Mouse (Mus musculus): ENCODE measurements around the gene Unc45b. TPM values are rescaled to one million over a fixed set of nuclear protein-coding genes. Genes with fewer than 3 reads are reported as not detected.
"Not testable (repeated sequence)": the region's sequence is repeated elsewhere in the genome, so short reads cannot be mapped to it uniquely, and the experiment has no call there.

Unc45b gene
- polyA plus RNA-seq, 1 experiment: 7.1 TPM

DNA sequence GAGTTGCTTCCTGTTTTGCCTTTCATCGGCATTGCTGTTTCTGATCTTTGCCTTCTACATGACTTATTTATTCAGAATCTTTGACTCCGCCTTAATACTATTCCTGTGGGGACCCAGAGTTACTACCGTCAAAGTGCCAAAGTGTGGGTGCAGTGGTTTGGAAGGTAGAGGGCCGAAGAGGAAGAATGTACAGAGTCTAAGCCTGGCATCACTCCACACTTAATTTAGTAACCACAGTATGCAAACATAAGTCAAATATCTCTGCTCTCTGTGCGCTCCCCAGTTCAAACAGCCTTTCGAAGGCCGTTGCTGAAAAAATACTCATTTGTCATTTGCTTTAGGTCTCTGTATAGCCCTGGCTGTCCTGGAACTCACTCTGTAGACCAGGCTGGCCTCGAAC is 51.9 kb downstream of the Unc45b start:
- H3K27me3 ChIP-seq (ENCODE audit: control insufficient read depth, insufficient read depth, low read length): no peaks in the 10 kb centered on the region
- H3K4me1 ChIP-seq (replicated peaks; ENCODE audit: control insufficient read depth, insufficient read depth, low read length): peaks cover 14% of the 10 kb centered on the region
- 40% methylated on average over 8 of the region's 8 CpGs for WGBS
- no peak for DNase-seq
- TF ChIP-seq CTCF (IDR thresholded peaks at IDR 0.05; ENCODE audit: borderline replicate concordance, control insufficient read depth, extremely low read depth, insufficient read depth, low read length, poor library complexity) (no peak), POLR2A (IDR thresholded peaks at IDR 0.05; ENCODE audit: control insufficient read depth, extremely low read depth, insufficient read depth, low read length, poor library complexity) (no peak)
- no peak overlapping the region for H3K4me3 ChIP-seq (ENCODE audit: control insufficient read depth, insufficient read depth, low read length)
- H3K27ac ChIP-seq (ENCODE audit: control insufficient read depth, insufficient read depth, low read length): peak overlapping the region; percentile 39; the same call in 1 of the 2 replicates
- H3K36me3 ChIP-seq (ENCODE audit: control insufficient read depth, insufficient read depth, low read length): no peaks in the 10 kb centered on the region

DNA sequence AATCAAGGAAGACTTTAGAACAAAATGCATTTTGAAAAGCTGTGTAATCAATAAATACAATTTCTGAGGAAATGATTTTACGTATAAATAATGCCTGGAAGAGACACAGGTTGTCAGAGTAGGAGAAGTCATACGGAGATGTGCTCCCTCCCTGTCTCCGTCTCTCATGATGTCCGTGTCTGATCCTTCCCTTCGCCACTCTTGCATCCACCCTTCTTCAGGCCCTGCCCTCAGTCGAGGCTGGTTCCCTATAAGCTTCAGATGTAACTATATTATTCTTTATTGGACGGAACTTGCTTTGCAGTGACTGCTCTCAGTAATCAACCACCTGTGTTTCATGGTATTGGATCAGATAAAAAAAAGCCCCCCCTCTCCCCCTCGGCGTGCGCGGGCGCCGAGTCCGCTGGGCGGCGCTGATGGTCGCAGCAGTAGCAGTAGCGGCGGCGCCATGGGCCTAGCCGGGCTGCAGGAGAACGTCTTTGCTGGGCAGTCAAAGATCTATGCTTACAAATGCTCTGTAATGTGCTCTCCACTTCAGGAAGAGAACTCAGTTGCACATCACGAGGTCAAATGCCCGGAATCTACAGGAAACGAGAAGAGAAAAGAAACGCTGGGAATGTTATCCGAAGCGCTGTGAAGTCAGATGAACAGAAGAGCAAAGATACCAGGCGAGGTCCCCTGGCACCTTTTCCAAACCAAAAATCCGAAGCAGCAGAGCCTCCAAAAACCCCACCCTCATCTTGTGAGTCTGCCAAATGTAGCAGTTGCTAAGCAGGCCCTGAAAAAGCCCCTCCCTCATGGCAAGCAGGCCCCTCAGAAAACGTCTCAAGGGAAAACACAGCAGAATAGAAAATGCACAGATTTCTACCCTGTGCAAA is 60.6 kb downstream of the Unc45b start:
- H3K27ac ChIP-seq (ENCODE audit: control insufficient read depth, insufficient read depth, low read length): no peak overlapping the region; the same call in 1 of the 2 replicates
- DNase-seq: no peak

GRCm38 (mm10) chr11:82971590-82971974 is 61.2 kb downstream of the Unc45b start:
- H3K27ac ChIP-seq (ENCODE audit: control insufficient read depth, insufficient read depth, low read length): no peak overlapping the region

More for the DNA sequence above, 60.6 kb downstream of the Unc45b start:
- no peaks in the 10 kb centered on the region for H3K27me3 ChIP-seq (ENCODE audit: control insufficient read depth, insufficient read depth, low read length)
- H3K4me3 ChIP-seq (ENCODE audit: control insufficient read depth, insufficient read depth, low read length): no peak overlapping the region
- WGBS: 41% methylated on average over 31 of the region's 31 CpGs
- no peaks in the 10 kb centered on the region for H3K36me3 ChIP-seq (ENCODE audit: control insufficient read depth, insufficient read depth, low read length)
- TF ChIP-seq CTCF (IDR thresholded peaks at IDR 0.05; ENCODE audit: borderline replicate concordance, control insufficient read depth, extremely low read depth, insufficient read depth, low read length, poor library complexity) (peak; percentile 68), POLR2A (IDR thresholded peaks at IDR 0.05; ENCODE audit: control insufficient read depth, extremely low read depth, insufficient read depth, low read length, poor library complexity) (no peak)
- H3K4me1 ChIP-seq (replicated peaks; ENCODE audit: control insufficient read depth, insufficient read depth, low read length): peaks cover 33% of the 10 kb centered on the region

DNA sequence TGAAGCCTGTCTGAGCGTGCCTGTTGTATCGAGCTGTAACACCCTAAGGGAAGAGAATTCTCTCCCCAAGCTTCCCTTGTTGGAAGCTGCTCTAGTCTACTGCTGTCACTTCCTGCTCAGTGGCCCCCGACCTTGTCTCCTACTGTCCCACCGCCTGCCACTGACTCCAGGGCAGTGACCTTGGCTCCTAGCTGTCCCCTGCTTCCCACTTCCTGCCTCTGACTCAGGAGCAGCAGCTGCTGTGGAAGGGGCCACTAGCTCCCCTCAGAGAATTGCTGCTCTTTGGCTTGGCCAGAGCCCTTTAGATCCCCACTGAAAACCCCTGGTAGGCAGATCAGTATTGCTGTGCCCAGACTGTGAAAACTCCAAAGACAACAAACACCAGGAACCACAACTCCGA is 63.6 kb downstream of the Unc45b start:
- WGBS: 19% methylated on average over 5 of the region's 5 CpGs
- Histone ChIP-seq H3K27ac (ENCODE audit: control insufficient read depth, insufficient read depth, low read length) (peak overlapping the region; percentile 76; the same call in 1 of the 2 replicates), H3K4me3 (ENCODE audit: control insufficient read depth, insufficient read depth, low read length) (no peak overlapping the region), H3K27me3 (ENCODE audit: control insufficient read depth, insufficient read depth, low read length) (no peaks in the 10 kb centered on the region), H3K4me1 (replicated peaks; ENCODE audit: control insufficient read depth, insufficient read depth, low read length) (peaks cover 34% of the 10 kb centered on the region), H3K36me3 (ENCODE audit: control insufficient read depth, insufficient read depth, low read length) (no peaks in the 10 kb centered on the region)
- TF ChIP-seq CTCF (IDR thresholded peaks at IDR 0.05; ENCODE audit: borderline replicate concordance, control insufficient read depth, extremely low read depth, insufficient read depth, low read length, poor library complexity): no peak
- no peak for TF ChIP-seq POLR2A (IDR thresholded peaks at IDR 0.05; ENCODE audit: control insufficient read depth, extremely low read depth, insufficient read depth, low read length, poor library complexity)
- no peak for DNase-seq

More at GRCm38 (mm10) chr11:82971590-82971974, 61.2 kb downstream of the Unc45b start:
- H3K4me3 ChIP-seq (ENCODE audit: control insufficient read depth, insufficient read depth, low read length): no peak overlapping the region
- H3K27me3 ChIP-seq (ENCODE audit: control insufficient read depth, insufficient read depth, low read length): no peaks in the 10 kb centered on the region
- no peak for TF ChIP-seq CTCF (IDR thresholded peaks at IDR 0.05; ENCODE audit: borderline replicate concordance, control insufficient read depth, extremely low read depth, insufficient read depth, low read length, poor library complexity)
- no peak for TF ChIP-seq POLR2A (IDR thresholded peaks at IDR 0.05; ENCODE audit: control insufficient read depth, extremely low read depth, insufficient read depth, low read length, poor library complexity)
- H3K4me1 ChIP-seq (replicated peaks; ENCODE audit: control insufficient read depth, insufficient read depth, low read length): peaks cover 33% of the 10 kb centered on the region
- DNase-seq: no peak
- WGBS: 92% methylated on average over 11 of the region's 11 CpGs
- H3K36me3 ChIP-seq (ENCODE audit: control insufficient read depth, insufficient read depth, low read length): no peaks in the 10 kb centered on the region

GRCm38 (mm10) chr11:82982409-82982808 is 72.1 kb downstream of the Unc45b start:
- H3K27ac ChIP-seq (ENCODE audit: control insufficient read depth, insufficient read depth, low read length); H3K27me3 ChIP-seq (ENCODE audit: control insufficient read depth, insufficient read depth, low read length); H3K36me3 ChIP-seq (ENCODE audit: control insufficient read depth, insufficient read depth, low read length); H3K4me1 ChIP-seq (replicated peaks; ENCODE audit: control insufficient read depth, insufficient read depth, low read length); H3K4me3 ChIP-seq (ENCODE audit: control insufficient read depth, insufficient read depth, low read length); DNase-seq: not testable (repeated sequence)
- WGBS: 96% methylated on average over 2 of the region's 2 CpGs

- no peaks in the 10 kb centered on the region for H3K36me3 ChIP-seq (ENCODE audit: control insufficient read depth, insufficient read depth, low read length)
- 96% methylated on average over 17 of the region's 17 CpGs for WGBS
- no peak for DNase-seq
- no peak for TF ChIP-seq POLR2A (IDR thresholded peaks at IDR 0.05; ENCODE audit: control insufficient read depth, extremely low read depth, insufficient read depth, low read length, poor library complexity)
- TF ChIP-seq CTCF (IDR thresholded peaks at IDR 0.05; ENCODE audit: borderline replicate concordance, control insufficient read depth, extremely low read depth, insufficient read depth, low read length, poor library complexity): no peak
- H3K4me1 ChIP-seq (replicated peaks; ENCODE audit: control insufficient read depth, insufficient read depth, low read length): no peaks in the 10 kb centered on the region
- H3K27ac ChIP-seq (ENCODE audit: control insufficient read depth, insufficient read depth, low read length): no peak overlapping the region
- H3K27me3 ChIP-seq (ENCODE audit: control insufficient read depth, insufficient read depth, low read length): no peaks in the 10 kb centered on the region
- no peak overlapping the region for H3K4me3 ChIP-seq (ENCODE audit: control insufficient read depth, insufficient read depth, low read length)
Measured at GRCm38 (mm10) chr11:82983193-82983592, 72.8 kb downstream of the Unc45b start.
